Mouse (Mus musculus): ENCODE measurements around the gene Zfp667.
A peak's percentile ranks its signal among the peaks of the same experiment; 100 is the strongest.
"Not testable (repeated sequence)": the region's sequence is repeated elsewhere in the genome, so short reads cannot be mapped to it uniquely, and the experiment has no call there.

Gene Zfp667

GRCm38 (mm10) chr7:6285842-6286705 is at the start of gene Zfp667:
TSS of gene Zfp667 (plus strand) at chr7:6286579.
- DNase-seq = peak; percentile 97

GRCm38 (mm10) chr7:6239787-6240186 is 46.6 kb upstream of the Zfp667 start:
- no peak for DNase-seq

GRCm38 (mm10) chr7:6240841-6241425 is 45.4 kb upstream of the Zfp667 start:
- DNase-seq = peak; percentile 20

- DNase-seq = no peak
Measured at GRCm38 (mm10) chr7:6244361-6245292, 41.8 kb upstream of the Zfp667 start.

GRCm38 (mm10) chr7:6252410-6252809 is 34.0 kb upstream of the Zfp667 start, which contains the start of gene Epp13:
TSS of gene Epp13 (plus strand) at chr7:6252710.
- no peak for DNase-seq

- DNase-seq = no peak
Measured at GRCm38 (mm10) chr7:6254451-6254850, 31.9 kb upstream of the Zfp667 start.

GRCm38 (mm10) chr7:6257386-6257785 is 29.0 kb upstream of the Zfp667 start:
- no peak for DNase-seq

- DNase-seq = no peak
Measured at GRCm38 (mm10) chr7:6258232-6259220, 27.9 kb upstream of the Zfp667 start.

GRCm38 (mm10) chr7:6260004-6260403 is 26.4 kb upstream of the Zfp667 start:
- not testable (repeated sequence) for DNase-seq

- DNase-seq = no peak
Measured at GRCm38 (mm10) chr7:6262120-6262519, 24.3 kb upstream of the Zfp667 start.

GRCm38 (mm10) chr7:6262984-6263383 is 23.4 kb upstream of the Zfp667 start:
- no peak for DNase-seq

- no peak for DNase-seq
Measured at GRCm38 (mm10) chr7:6265695-6266094, 20.7 kb upstream of the Zfp667 start.

GRCm38 (mm10) chr7:6277906-6278305 is 8.5 kb upstream of the Zfp667 start:
- no peak for DNase-seq

GRCm38 (mm10) chr7:6282749-6283148 is 3.6 kb upstream of the Zfp667 start:
- DNase-seq = peak; percentile 80

GRCm38 (mm10) chr7:6283451-6284075 is 2.8 kb upstream of the Zfp667 start:
- DNase-seq = peak; percentile 84

GRCm38 (mm10) chr7:6284442-6285012 is 1.9 kb upstream of the Zfp667 start:
- DNase-seq = peak; percentile 58

GRCm38 (mm10) chr7:6285366-6285765 is 1.0 kb upstream of the Zfp667 start:
- peak; percentile 29 for DNase-seq

GRCm38 (mm10) chr7:6286921-6287531 is 647 bp downstream of the Zfp667 start:
- peak; percentile 66 for DNase-seq

GRCm38 (mm10) chr7:6291121-6291520 is 4.7 kb downstream of the Zfp667 start:
- DNase-seq = not testable (repeated sequence)

GRCm38 (mm10) chr7:6300796-6301195 is 14.4 kb downstream of the Zfp667 start:
- DNase-seq = not testable (repeated sequence)

Measured in cerebellum, adult 9-11 months (tissue).